Mouse (Mus musculus): ENCODE data around the gene Dtx3l.

The Dtx3l gene

GRCm38 (mm10) chr16:35932179-35933055, 6.5 kb downstream of the Dtx3l start:
- DNase-seq (ENCODE audit: low read depth, low spot score): no peak

- no peak for DNase-seq (ENCODE audit: low read depth, low spot score)
These were observed 14.6 kb downstream of the Dtx3l start for GRCm38 (mm10) chr16:35924341-35924740.

GRCm38 (mm10) chr16:35923546-35924198, 15.3 kb downstream of the Dtx3l start:
- DNase-seq (ENCODE audit: low read depth, low spot score): no peak

GRCm38 (mm10) chr16:35922301-35922895, 16.6 kb downstream of the Dtx3l start:
- DNase-seq (ENCODE audit: low read depth, low spot score): no peak

GRCm38 (mm10) chr16:35921676-35922235, 17.2 kb downstream of the Dtx3l start:
- DNase-seq (ENCODE audit: low read depth, low spot score): no peak

- DNase-seq (ENCODE audit: low read depth, low spot score): no peak
These were observed 20.0 kb downstream of the Dtx3l start for GRCm38 (mm10) chr16:35918721-35919543.

- no peak for DNase-seq (ENCODE audit: low read depth, low spot score)
These were observed 24.6 kb downstream of the Dtx3l start for GRCm38 (mm10) chr16:35914301-35914700.

- peak; percentile 74 for DNase-seq (ENCODE audit: low read depth, low spot score)
These were observed 25.4 kb downstream of the Dtx3l start for GRCm38 (mm10) chr16:35913526-35913925.

GRCm38 (mm10) chr16:35911449-35911848, 27.5 kb downstream of the Dtx3l start:
- DNase-seq (ENCODE audit: low read depth, low spot score): no peak

GRCm38 (mm10) chr16:35907432-35908201, 31.3 kb downstream of the Dtx3l start:
- no peak for DNase-seq (ENCODE audit: low read depth, low spot score)

- no peak for DNase-seq (ENCODE audit: low read depth, low spot score)
These were observed 32.1 kb downstream of the Dtx3l start for GRCm38 (mm10) chr16:35906887-35907286.

- DNase-seq (ENCODE audit: low read depth, low spot score): no peak
These were observed 33.0 kb downstream of the Dtx3l start for GRCm38 (mm10) chr16:35905819-35906485.

GRCm38 (mm10) chr16:35905355-35905754, 33.6 kb downstream of the Dtx3l start:
- no peak for DNase-seq (ENCODE audit: low read depth, low spot score)

- peak; percentile 94 for DNase-seq (ENCODE audit: low read depth, low spot score)
These were observed 34.7 kb downstream of the Dtx3l start for GRCm38 (mm10) chr16:35904121-35904736.

- peak; percentile 58 for DNase-seq (ENCODE audit: low read depth, low spot score)
These were observed 35.8 kb downstream of the Dtx3l start for GRCm38 (mm10) chr16:35903014-35903640.

GRCm38 (mm10) chr16:35900541-35900940, 38.4 kb downstream of the Dtx3l start:
- DNase-seq (ENCODE audit: low read depth, low spot score): no peak

- peak; percentile 64 for DNase-seq (ENCODE audit: low read depth, low spot score)
These were observed 44.0 kb downstream of the Dtx3l start for GRCm38 (mm10) chr16:35894997-35895396.

- peak; percentile 27 for DNase-seq (ENCODE audit: low read depth, low spot score)
These were observed 47.3 kb downstream of the Dtx3l start for GRCm38 (mm10) chr16:35891603-35892002.

- peak; percentile 64 for DNase-seq (ENCODE audit: low read depth, low spot score)
These were observed 48.3 kb downstream of the Dtx3l start for GRCm38 (mm10) chr16:35890645-35891044.
